Mouse (Mus musculus) hindbrain, embryonic 13.5 days (tissue): ENCODE data around the gene Igsf9b. TPM values are rescaled to one million over a fixed set of nuclear protein-coding genes. Genes with fewer than 3 reads are reported as not detected.

Experiments used
- ATAC-seq: fragments of 200-750 bp; cut with Nextera tagmentation; 2 replicates; pipeline ENCODE4 v1.8.0; 2017; ENCODE audit warnings: moderate TSS enrichment; ENCODE audit not compliant: low FRiP score
- H3K27ac ChIP-seq: fragments of 300-500 bp; sonication (generic); 2 replicates; pipeline ENCODE4 v1.5.1; 2015; ENCODE audit warnings: inconsistent platforms, mild to moderate bottlenecking, moderate library complexity
- H3K27me3 ChIP-seq: fragments of 300-500 bp; sonication (generic); 2 replicates; pipeline ENCODE4 v1.6.1; 2015; ENCODE audit warnings: mild to moderate bottlenecking, inconsistent platforms
- H3K36me3 ChIP-seq: fragments of 300-500 bp; sonication (generic); 2 replicates; pipeline ENCODE4 v1.6.1; 2015; ENCODE audit warnings: mild to moderate bottlenecking, inconsistent platforms
- H3K4me1 ChIP-seq: fragments of 300-500 bp; sonication (generic); replicated peaks from 2 replicates; pipeline ENCODE4 v1.6.1; 2015; ENCODE audit warnings: inconsistent platforms
- H3K4me2 ChIP-seq: fragments of 300-500 bp; sonication (generic); 2 replicates; pipeline ENCODE4 v1.6.1; 2015; ENCODE audit warnings: inconsistent platforms, mild to moderate bottlenecking, moderate library complexity
- H3K4me3 ChIP-seq: fragments of 300-500 bp; sonication (generic); 2 replicates; pipeline ENCODE4 v1.5.1; 2015; ENCODE audit warnings: mild to moderate bottlenecking, inconsistent platforms
- H3K9ac ChIP-seq: fragments of 300-500 bp; sonication (generic); 2 replicates; pipeline ENCODE4 v1.6.1; 2015; ENCODE audit warnings: mild to moderate bottlenecking, inconsistent platforms
- H3K9me3 ChIP-seq: fragments of 300-500 bp; sonication (generic); 2 replicates; pipeline ENCODE4 v1.6.1; 2016; ENCODE audit warnings: inconsistent platforms
- WGBS: fragments of 180-500 bp; shearing (Covaris S2); methylation state at CpG from one replicate; pipeline ENCODE4 v1.1.7; 2015; 5-methylcytosine and 5-hydroxymethylcytosine counted together
- polyA plus RNA-seq: library from polyadenylated mRNA; unstranded; fragments of >200 nt; fragmentation: Nextera tagmentation; extraction: Ambion mirVana; gene quantifications from 2 replicates; pipeline ENCODE4 v1.2.1, GENCODE M21; 2015

Igsf9b gene
- polyA plus RNA-seq, 1 experiment from 2014 or later = 15.6 TPM

DNA sequence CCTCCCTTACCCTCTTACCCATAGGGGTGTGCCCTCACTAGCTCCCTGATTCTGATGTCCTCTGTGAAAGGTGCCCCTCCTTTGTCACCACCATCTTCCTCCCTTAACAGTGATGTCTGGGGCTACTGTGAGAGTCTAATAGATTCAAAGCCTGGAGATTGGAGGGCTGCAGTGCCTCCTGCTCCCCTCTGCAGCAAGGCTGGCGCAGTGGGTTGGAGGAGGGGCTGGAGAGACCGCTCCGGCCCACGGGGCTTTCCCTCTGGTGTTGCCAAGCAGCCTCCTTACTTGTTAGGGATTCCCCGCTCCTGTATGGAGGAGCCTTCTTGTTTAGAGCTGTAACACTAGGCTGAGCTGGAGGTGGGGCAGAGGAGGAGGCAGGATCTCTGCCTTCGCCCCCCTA lies 9.6 kb downstream of the Igsf9b start:
- ATAC-seq = peak; percentile 83
- peak overlapping the region; percentile 90 for H3K27ac ChIP-seq
- H3K9me3 ChIP-seq = no peaks in the 10 kb centered on the region
- H3K4me1 ChIP-seq = peaks cover 65% of the 10 kb centered on the region
- no peak overlapping the region for H3K4me3 ChIP-seq
- H3K9ac ChIP-seq = peak overlapping the region; percentile 56
- peaks cover 16% of the 10 kb centered on the region for H3K36me3 ChIP-seq
- WGBS = 14% methylated on average over 6 of the region's 6 CpGs
- H3K4me2 ChIP-seq = peak overlapping the region; percentile 36
- H3K27me3 ChIP-seq = 0 out of 2 replicates have a peak, but pooled peaks cover 4% of the 10 kb centered on the region

DNA sequence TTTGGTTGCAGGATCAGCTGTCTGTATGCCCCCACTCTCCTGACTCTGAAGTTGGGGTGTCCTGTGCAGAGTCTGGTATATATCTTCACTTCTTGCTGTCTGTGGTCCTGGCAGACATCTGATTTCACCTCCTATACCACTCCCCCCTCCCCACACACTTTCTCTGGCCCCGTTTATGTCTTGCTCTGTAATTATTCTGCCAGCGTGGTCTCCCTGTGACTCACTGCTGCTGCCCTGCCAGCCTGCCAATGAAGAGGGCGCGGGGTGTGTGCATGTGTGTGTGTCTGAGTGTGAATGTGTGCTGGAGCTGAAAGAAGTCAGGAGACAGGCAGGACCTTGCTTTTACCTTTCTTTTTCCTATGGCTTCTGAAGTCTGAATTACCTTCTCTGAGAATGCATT lies 11.0 kb downstream of the Igsf9b start:
- H3K9ac ChIP-seq = no peak overlapping the region; the same call in 1 of the 2 replicates
- peak overlapping the region; percentile 58; the same call in 1 of the 2 replicates for H3K27ac ChIP-seq
- no peaks in the 10 kb centered on the region for H3K9me3 ChIP-seq
- 64% methylated on average over 4 of the region's 4 CpGs for WGBS
- no peak overlapping the region for H3K4me3 ChIP-seq
- no peak overlapping the region for H3K4me2 ChIP-seq
- ATAC-seq = no peak
- peaks cover 51% of the 10 kb centered on the region for H3K4me1 ChIP-seq
- peaks cover 17% of the 10 kb centered on the region for H3K36me3 ChIP-seq
- 0 out of 2 replicates have a peak, but pooled peaks cover under 1% of the 10 kb centered on the region for H3K27me3 ChIP-seq

DNA sequence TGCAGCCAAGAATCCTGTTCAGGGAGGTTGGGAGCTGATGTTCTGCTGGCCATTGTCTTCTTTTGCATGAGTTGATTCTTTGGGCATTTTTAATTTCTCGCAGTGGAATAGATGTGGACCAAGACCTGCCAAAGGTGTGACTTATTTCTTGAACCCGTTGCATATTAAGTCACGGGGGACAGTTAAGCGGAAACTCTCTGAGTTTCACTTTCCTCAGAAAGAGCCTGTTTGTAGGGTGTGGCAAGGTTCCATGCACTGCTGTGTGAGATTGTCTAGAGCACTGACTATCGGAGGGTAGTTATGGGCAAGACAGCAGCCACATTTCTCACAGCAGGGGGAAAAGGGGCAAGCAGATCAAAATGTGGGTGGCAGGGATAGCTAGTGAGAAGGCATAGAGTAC lies 14.4 kb downstream of the Igsf9b start:
- no peak for ATAC-seq
- Histone ChIP-seq H3K4me3 (no peak overlapping the region), H3K27me3 (no peaks in the 10 kb centered on the region), H3K9ac (no peak overlapping the region), H3K9me3 (no peaks in the 10 kb centered on the region), H3K27ac (no peak overlapping the region), H3K36me3 (peaks cover 35% of the 10 kb centered on the region), H3K4me2 (no peak overlapping the region), H3K4me1 (peaks cover 17% of the 10 kb centered on the region)
- WGBS = 90% methylated on average over 5 of the region's 5 CpGs

DNA sequence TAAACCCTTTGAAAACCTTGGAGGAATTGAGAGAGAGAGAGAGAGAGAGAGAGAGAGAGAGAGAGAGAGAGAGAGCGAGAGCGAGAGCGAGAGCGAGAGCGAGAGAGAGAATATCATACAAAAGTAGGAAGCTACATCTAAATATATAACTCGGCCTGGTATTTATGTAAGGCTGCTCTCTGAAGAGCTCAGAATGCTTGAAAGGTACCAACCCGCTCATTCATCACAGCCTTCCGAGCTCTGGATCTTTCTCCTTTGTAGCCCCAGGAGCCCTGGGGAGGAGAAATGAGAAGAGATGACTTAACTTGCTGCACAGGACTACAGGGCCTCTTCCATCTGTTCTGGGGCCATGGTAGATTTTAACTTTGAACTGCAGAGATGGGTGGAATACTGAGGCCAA lies 22.3 kb downstream of the Igsf9b start:
- 91% methylated on average over 8 of the region's 8 CpGs for WGBS
- Histone ChIP-seq H3K4me1 (peaks cover 21% of the 10 kb centered on the region), H3K27ac (no peak overlapping the region), H3K4me2 (no peak overlapping the region), H3K9me3 (no peaks in the 10 kb centered on the region), H3K36me3 (peaks cover 75% of the 10 kb centered on the region), H3K27me3 (peaks cover 15% of the 10 kb centered on the region), H3K4me3 (no peak overlapping the region), H3K9ac (no peak overlapping the region)
- ATAC-seq = no peak

DNA sequence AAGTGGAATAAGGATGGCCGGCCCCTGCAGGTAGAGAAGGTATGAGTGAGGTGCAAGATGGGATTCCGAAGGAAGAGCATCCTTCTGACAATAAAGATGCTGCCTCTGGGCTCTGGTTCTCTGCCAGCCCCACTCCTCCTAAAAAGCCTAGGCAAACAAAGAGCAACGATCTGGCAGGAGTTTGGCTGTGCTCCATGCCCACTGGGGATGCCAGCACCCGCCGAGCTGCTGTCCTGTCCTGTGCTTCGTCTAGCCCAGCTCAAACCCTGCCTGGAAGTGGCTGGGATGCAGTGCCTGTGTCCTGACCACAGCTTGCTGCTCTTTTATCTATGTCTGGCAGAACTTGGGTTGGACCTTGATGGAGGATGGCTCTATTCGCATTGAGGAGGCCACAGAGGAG lies 23.3 kb downstream of the Igsf9b start:
- Histone ChIP-seq H3K4me3 (no peak overlapping the region), H3K27me3 (peaks cover 15% of the 10 kb centered on the region), H3K9ac (no peak overlapping the region), H3K9me3 (no peaks in the 10 kb centered on the region), H3K36me3 (peaks cover 79% of the 10 kb centered on the region), H3K4me1 (peaks cover 21% of the 10 kb centered on the region), H3K4me2 (no peak overlapping the region), H3K27ac (no peak overlapping the region)
- ATAC-seq = no peak; the same call in 1 of the 2 replicates
- WGBS = 63% methylated on average over 7 of the region's 7 CpGs

DNA sequence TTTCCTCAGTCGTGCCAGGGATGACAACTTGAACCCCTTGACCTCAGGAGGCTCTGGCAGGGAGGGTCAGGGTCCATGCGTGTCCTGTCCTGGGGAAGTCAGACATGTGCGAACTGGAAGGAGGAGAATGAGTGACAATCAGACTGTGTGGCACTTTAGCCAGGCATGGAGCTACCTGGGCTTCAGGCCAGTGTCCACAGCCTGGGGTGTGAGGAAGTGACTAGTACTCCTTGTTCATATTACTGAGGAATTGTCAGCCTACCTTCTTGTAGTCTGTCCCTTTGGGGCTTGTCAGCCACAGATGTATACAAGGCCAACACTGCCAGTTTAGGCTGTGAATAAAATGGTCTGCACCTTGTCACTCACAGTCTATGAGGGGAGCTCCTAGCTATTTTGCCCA lies 24.4 kb downstream of the Igsf9b start:
- H3K4me1 ChIP-seq = peaks cover 21% of the 10 kb centered on the region
- WGBS = 87% methylated on average over 3 of the region's 3 CpGs
- H3K4me2 ChIP-seq = no peak overlapping the region
- H3K9ac ChIP-seq = no peak overlapping the region
- ATAC-seq = no peak
- H3K27me3 ChIP-seq = peaks cover 15% of the 10 kb centered on the region
- no peaks in the 10 kb centered on the region for H3K9me3 ChIP-seq
- no peak overlapping the region for H3K4me3 ChIP-seq
- H3K27ac ChIP-seq = no peak overlapping the region
- H3K36me3 ChIP-seq = peaks cover 78% of the 10 kb centered on the region

DNA sequence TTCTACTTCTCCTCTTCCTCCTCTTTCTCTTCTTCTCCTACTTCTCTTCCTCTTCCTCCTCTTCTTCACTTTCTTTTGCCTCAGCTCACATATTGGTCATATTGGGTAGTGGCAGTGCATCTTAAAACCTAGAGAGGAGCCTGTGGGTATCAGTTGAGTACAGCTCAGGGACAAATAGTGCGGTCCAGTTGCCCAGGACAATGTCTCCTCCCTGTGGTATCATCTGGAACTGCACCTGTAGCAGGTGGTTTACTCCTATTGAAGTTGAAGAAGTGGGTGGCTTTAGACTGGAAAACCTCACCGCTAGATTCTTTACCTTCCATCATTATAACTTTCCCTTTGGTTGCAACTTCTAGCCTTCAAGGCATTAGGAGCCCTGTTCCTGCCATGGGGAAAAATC lies 26.9 kb downstream of the Igsf9b start:
- no peak for ATAC-seq
- 65% methylated on average over 2 of the region's 2 CpGs for WGBS

DNA sequence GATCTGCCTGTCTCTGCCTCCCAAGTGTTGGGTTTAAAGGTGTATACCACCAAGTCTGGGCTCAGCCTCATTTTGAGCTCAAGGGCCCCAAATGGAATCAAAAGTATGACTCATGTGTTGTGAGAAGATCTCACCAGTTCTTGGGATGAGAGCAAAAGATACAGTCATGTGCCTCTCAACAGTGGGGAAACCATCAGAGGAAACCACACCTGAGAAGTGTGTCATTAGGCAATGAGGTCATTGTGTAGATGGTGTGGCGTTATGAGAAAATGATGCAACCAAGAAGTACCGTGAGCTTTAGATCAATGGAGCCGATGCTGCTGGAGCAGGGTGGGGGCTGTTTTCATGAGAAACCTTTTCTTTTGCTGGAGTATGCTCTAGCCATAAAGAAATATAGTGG lies 28.6 kb downstream of the Igsf9b start:
- ATAC-seq = no peak
- H3K4me1 ChIP-seq = peaks cover 6% of the 10 kb centered on the region
- H3K9ac ChIP-seq = no peak overlapping the region
- H3K27me3 ChIP-seq = peaks cover 12% of the 10 kb centered on the region; the same call in 1 of the 2 replicates
- 96% methylated on average over 3 of the region's 3 CpGs for WGBS
- H3K4me2 ChIP-seq = no peak overlapping the region
- no peak overlapping the region for H3K27ac ChIP-seq
- H3K4me3 ChIP-seq = no peak overlapping the region
- no peaks in the 10 kb centered on the region for H3K9me3 ChIP-seq
- H3K36me3 ChIP-seq = peaks cover 79% of the 10 kb centered on the region

More for the DNA sequence above, 26.9 kb downstream of the Igsf9b start:
- Histone ChIP-seq H3K27ac (no peak overlapping the region), H3K4me1 (peaks cover 16% of the 10 kb centered on the region), H3K9ac (no peak overlapping the region), H3K4me2 (no peak overlapping the region), H3K9me3 (no peaks in the 10 kb centered on the region), H3K36me3 (peaks cover 76% of the 10 kb centered on the region), H3K4me3 (no peak overlapping the region), H3K27me3 (peaks cover 12% of the 10 kb centered on the region; the same call in 1 of the 2 replicates)

DNA sequence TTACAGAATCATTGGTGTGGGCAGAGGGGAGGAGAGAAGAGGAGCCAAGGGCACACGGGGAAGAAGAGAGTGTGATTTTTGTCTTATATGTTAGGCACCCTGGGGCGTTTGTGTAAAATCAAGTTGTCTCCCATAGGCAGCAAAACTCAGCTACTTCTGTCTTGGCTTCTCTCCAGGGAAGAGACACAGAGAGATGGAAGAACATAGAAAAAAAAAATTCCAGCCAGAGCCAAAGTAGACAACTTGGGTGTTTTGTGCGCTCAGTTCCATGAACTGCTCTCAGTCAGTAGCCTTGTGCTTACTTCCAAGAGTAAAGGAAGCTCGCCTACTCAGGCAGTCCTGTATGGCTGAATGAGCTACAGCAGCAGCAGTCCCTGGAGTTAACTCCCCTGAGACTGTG lies 31.4 kb downstream of the Igsf9b start:
- H3K9me3 ChIP-seq = no peaks in the 10 kb centered on the region
- no peak overlapping the region for H3K9ac ChIP-seq
- peaks cover 79% of the 10 kb centered on the region for H3K36me3 ChIP-seq
- H3K4me3 ChIP-seq = no peak overlapping the region
- no peaks in the 10 kb centered on the region for H3K27me3 ChIP-seq
- ATAC-seq = no peak
- H3K4me1 ChIP-seq = peaks cover 10% of the 10 kb centered on the region
- WGBS = 81% methylated on average over 4 of the region's 4 CpGs
- no peak overlapping the region for H3K4me2 ChIP-seq
- H3K27ac ChIP-seq = no peak overlapping the region

DNA sequence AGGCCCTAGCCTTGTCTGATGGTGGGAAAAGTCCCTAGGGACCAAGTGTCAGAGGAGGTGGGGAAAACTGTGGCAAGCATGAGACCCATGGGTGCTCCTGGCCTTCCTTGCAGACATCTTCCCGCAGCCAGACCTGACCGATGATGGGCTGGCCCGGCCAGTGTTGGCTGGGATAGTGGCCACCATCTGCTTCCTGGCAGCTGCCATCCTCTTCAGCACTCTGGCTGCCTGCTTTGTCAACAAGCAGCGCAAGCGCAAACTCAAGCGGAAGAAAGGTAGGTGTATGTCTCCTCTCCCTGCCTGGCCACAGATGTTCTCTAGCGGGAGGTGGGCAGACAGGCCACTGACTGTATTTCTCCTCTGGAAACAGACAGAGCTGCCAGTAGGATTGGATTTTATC lies 32.5 kb downstream of the Igsf9b start:
- H3K27ac ChIP-seq = no peak overlapping the region
- H3K36me3 ChIP-seq = peaks cover 88% of the 10 kb centered on the region
- H3K27me3 ChIP-seq = no peaks in the 10 kb centered on the region
- peaks cover 21% of the 10 kb centered on the region for H3K4me1 ChIP-seq
- H3K4me2 ChIP-seq = no peak overlapping the region
- H3K4me3 ChIP-seq = no peak overlapping the region
- no peak for ATAC-seq
- no peak overlapping the region for H3K9ac ChIP-seq
- no peaks in the 10 kb centered on the region for H3K9me3 ChIP-seq
- WGBS = 92% methylated on average over 7 of the region's 7 CpGs

DNA sequence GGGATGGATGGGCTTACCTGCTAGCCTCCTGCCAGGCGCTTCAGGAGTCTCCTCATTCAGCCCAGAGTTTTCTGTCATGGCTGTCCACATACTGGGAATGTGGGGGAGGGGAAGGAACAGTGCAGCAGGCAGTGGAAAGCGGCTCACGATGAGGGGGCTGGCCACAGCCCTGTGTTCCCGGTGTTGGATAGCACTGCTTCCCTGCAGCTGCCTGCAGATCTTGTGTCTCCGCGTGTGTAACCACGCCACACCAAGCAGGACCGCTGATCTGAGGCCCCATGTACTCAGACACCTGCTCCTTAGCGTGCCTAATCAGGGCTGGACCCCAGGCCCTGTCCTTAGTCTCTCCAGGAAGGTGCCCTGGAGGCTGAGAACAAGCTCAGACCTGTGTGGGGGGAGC lies 35.9 kb downstream of the Igsf9b start:
- H3K4me3 ChIP-seq = no peak overlapping the region
- peaks cover 78% of the 10 kb centered on the region for H3K36me3 ChIP-seq
- 0 out of 2 replicates have a peak overlapping the region, but pooled peaks have one; percentile 13 for H3K9ac ChIP-seq
- H3K27ac ChIP-seq = no peak overlapping the region
- no peaks in the 10 kb centered on the region for H3K27me3 ChIP-seq
- 0 out of 2 replicates have a peak, but pooled peaks have one; percentile 12 for ATAC-seq
- no peak overlapping the region for H3K4me2 ChIP-seq
- peaks cover 32% of the 10 kb centered on the region for H3K4me1 ChIP-seq
- WGBS = 64% methylated on average over 9 of the region's 9 CpGs
- H3K9me3 ChIP-seq = no peaks in the 10 kb centered on the region

DNA sequence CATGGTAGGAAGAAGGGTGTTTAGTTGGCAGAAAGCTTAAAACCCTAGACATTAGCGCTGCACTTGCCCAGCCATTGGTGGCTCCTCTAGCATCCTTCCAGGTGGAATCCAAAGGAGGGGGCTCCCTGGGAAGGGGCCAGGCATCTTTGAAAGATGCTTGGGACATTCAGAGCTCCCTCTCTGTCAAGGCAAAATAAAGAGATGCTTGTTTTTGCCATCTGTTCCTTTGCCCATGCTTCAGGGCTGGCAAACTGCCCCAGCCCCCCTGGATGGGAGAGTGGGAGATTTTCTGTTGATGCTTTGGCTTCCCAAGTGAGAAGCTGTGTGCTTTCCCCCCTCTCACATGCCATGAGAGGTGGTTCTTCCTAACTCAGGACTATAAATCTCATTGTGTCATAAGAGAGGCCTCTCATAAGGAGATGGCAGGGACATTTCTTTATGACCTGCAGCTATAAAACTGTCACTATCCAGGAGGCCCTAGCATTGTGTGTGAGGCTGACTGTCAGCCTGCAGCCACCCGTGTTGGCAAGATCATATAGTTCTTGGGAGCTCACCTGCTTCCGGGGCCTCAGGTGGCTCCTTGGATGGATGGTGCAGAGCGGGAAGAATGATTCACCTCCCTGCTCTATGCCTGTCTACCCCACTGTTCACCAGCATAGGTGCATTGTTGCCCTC lies 38.1 kb downstream of the Igsf9b start:
- peak; percentile 23; the same call in 1 of the 2 replicates for ATAC-seq
- peak overlapping the region; percentile 26; the same call in 1 of the 2 replicates for H3K27ac ChIP-seq
- no peak overlapping the region for H3K4me3 ChIP-seq

DNA sequence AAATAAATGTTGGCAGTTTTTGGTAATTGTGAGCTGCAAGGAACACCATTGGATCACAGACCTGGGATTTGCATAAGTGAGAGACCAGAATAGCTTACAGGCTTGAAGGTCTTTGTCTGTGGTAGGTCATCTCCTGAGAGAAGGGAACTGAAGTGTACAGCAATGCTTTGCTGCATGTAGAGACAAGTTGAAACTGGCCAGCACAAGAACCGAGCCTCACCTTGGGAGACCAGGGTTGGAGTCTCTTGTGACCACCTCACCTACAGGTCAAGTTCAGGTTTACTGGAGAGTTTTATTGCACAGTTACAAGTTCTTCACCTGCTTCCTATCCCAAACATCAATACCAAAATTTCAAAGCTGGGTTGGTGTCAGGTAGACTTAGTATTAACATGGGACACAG lies 40.2 kb downstream of the Igsf9b start:
- Histone ChIP-seq H3K27ac (no peak overlapping the region), H3K27me3 (no peaks in the 10 kb centered on the region), H3K4me3 (no peak overlapping the region), H3K9me3 (no peaks in the 10 kb centered on the region), H3K4me2 (no peak overlapping the region), H3K36me3 (peaks cover 79% of the 10 kb centered on the region), H3K4me1 (peaks cover 32% of the 10 kb centered on the region), H3K9ac (no peak overlapping the region)
- ATAC-seq = no peak
- 83% methylated on average over 1 of the region's 1 CpGs for WGBS

More for the DNA sequence above, 38.1 kb downstream of the Igsf9b start:
- peaks cover 74% of the 10 kb centered on the region for H3K36me3 ChIP-seq
- H3K9me3 ChIP-seq = no peaks in the 10 kb centered on the region
- no peaks in the 10 kb centered on the region for H3K27me3 ChIP-seq
- WGBS = 88% methylated on average over 4 of the region's 4 CpGs
- no peak overlapping the region for H3K9ac ChIP-seq
- H3K4me2 ChIP-seq = no peak overlapping the region
- H3K4me1 ChIP-seq = peaks cover 32% of the 10 kb centered on the region
